Mouse (Mus musculus) kidney, postnatal 14 days (tissue): ENCODE measurements around the gene Nemp1.

Experiments used
- DNase-seq: peaks from one replicate; pipeline ENCODE4 v3.0.0; 2022; ENCODE audit warnings: mixed read lengths

The Nemp1 gene

GRCm38 (mm10) chr10:127730285-127730932 lies 63.7 kb downstream of the Nemp1 start:
- no peak for DNase-seq

DNA sequence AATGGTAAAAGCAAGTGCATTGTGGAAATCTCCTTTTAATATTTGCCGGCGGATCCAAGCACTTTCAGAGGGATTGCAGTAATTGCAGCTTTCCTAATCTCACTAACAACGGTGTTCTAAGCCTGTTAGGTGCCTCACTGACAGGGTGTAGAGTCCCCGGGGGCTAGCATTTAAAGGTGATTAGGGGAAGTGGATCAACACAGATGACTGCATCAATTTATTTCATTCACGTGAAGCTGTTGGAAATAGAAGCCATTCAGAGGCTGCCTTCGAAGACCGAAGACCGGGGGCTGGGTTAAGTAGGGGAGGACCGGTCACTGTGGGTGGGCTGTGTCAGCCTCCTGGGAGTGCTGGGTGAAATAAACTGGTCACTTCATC lies 64.2 kb downstream of the Nemp1 start:
- no peak for DNase-seq

- DNase-seq, result no peak
These were observed 64.7 kb downstream of the Nemp1 start for GRCm38 (mm10) chr10:127731397-127731796.

- DNase-seq, result no peak
These were observed 67.7 kb downstream of the Nemp1 start for GRCm38 (mm10) chr10:127734434-127734833.

DNA sequence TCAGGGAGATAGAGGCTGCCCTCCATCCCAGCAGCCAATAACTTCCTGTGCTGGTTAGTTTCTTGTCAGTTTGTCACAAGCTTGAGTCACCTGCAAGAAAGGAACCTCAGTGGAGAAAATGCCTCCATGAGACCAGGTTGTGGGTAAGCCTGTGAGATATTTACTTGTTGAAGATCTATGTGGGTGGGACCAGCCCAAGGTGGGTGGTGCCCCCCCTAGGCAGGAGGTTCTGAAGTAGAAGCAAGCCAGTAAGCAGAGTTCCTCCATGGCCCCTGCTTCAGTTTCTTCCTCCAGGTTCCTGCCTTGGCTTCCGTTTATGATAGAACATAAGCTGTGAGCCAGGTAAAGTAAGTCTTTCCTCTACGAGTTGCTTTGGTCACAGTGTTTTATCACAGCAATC lies 69.6 kb downstream of the Nemp1 start:
- DNase-seq, result no peak

GRCm38 (mm10) chr10:127736916-127737315 lies 70.2 kb downstream of the Nemp1 start:
- no peak for DNase-seq

- no peak for DNase-seq
These were observed 70.9 kb downstream of the Nemp1 start for GRCm38 (mm10) chr10:127737552-127737951.

GRCm38 (mm10) chr10:127738151-127738882 lies 71.6 kb downstream of the Nemp1 start:
- DNase-seq, result peak; percentile 48

- DNase-seq, result peak; percentile 90
These were observed 72.5 kb downstream of the Nemp1 start, which contains the start of gene Zbtb39 for GRCm38 (mm10) chr10:127739083-127739660. TSS of gene Zbtb39 (plus strand) at chr10:127739538.

- no peak for DNase-seq
These were observed 73.0 kb downstream of the Nemp1 start for GRCm38 (mm10) chr10:127739661-127740161.

DNA sequence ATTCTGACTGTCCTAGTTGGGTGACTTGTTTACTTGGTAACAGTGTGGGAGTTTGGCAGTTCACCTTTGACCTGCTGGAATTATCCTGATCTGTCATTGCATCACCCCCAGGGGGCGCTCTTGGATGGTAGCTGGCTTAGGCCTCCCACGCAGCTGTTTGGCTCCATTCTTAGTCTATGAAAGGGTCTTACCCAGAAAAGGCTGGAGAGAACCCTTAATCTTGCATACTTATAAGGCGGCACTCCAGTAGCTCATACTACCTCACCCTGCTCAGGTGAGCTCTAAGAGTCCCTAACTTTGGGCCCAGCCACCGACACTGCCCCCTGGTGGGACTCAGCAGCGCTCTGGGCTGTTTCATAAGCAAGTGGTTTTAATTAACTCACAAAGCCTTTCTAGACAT lies 78.0 kb downstream of the Nemp1 start:
- peak; percentile 68 for DNase-seq

DNA sequence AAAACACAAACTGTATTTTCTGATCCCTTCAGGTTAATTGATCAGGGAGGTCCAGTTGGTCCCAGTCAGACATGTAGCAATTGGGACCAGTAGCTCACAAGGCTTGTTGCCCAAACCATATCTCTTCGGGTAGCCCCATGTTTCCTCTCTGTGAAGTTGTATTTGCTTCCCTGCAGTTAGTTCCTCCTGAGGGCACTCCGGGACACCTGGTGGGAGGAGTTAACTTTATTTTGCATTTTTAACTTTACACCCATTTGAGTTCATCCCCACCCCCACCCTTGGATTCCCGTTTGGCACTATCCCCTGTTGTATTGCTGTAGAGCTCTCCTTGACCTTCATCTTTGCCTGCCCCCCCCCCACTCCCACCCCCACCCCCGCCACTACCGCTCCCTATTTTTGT lies 79.2 kb downstream of the Nemp1 start:
- no peak for DNase-seq

GRCm38 (mm10) chr10:127747254-127747653 lies 80.6 kb downstream of the Nemp1 start:
- DNase-seq, result peak; percentile 82

- DNase-seq, result peak; percentile 88
These were observed 82.3 kb downstream of the Nemp1 start for GRCm38 (mm10) chr10:127748847-127749612.

- DNase-seq, result no peak
These were observed 83.6 kb downstream of the Nemp1 start for GRCm38 (mm10) chr10:127750136-127750777.
